Mouse (Mus musculus) midbrain, embryonic 15.5 days (tissue): Measurements from ENCODE around the gene Vwde. TPM values are rescaled to one million over a fixed set of nuclear protein-coding genes. Genes with fewer than 3 reads are reported as not detected.

ENCODE experiments used
- ATAC-seq: fragments of 200-750 bp; cut with Nextera tagmentation; replicated peaks from 2 replicates; pipeline ENCODE4 v1.8.0; 2017; ENCODE audit warnings: moderate TSS enrichment
- H3K27ac ChIP-seq: fragments of 300-500 bp; sonication (generic); 2 replicates; pipeline ENCODE4 v1.5.1; 2015; ENCODE audit warnings: mild to moderate bottlenecking, inconsistent platforms
- H3K27me3 ChIP-seq: fragments of 300-500 bp; sonication (generic); replicated peaks from 2 replicates; pipeline ENCODE4 v1.6.1; 2015; ENCODE audit warnings: inconsistent platforms
- H3K36me3 ChIP-seq: fragments of 300-500 bp; sonication (generic); replicated peaks from 2 replicates; pipeline ENCODE4 v1.6.1; 2015; ENCODE audit warnings: inconsistent platforms
- H3K4me1 ChIP-seq: fragments of 300-500 bp; sonication (generic); 2 replicates; pipeline ENCODE4 v1.6.1; 2015; ENCODE audit warnings: inconsistent platforms
- H3K4me2 ChIP-seq: fragments of 300-500 bp; sonication (generic); 2 replicates; pipeline ENCODE4 v1.6.1; 2015; ENCODE audit warnings: inconsistent platforms, mild to moderate bottlenecking, moderate library complexity
- H3K4me3 ChIP-seq: fragments of 300-500 bp; sonication (generic); 2 replicates; pipeline ENCODE4 v1.5.1; 2015; ENCODE audit warnings: mild to moderate bottlenecking, inconsistent platforms
- H3K9ac ChIP-seq: fragments of 300-500 bp; sonication (generic); 2 replicates; pipeline ENCODE4 v1.6.1; 2015; ENCODE audit warnings: mild to moderate bottlenecking, inconsistent platforms
- H3K9me3 ChIP-seq: fragments of 300-500 bp; sonication (generic); 2 replicates; pipeline ENCODE4 v1.6.1; 2016; ENCODE audit warnings: inconsistent platforms
- WGBS: fragments of 180-500 bp; shearing (Covaris S2); methylation state at CpG from one replicate; pipeline ENCODE4 v1.1.7; 2015; ENCODE audit warnings: mixed read lengths; 5-methylcytosine and 5-hydroxymethylcytosine counted together
- polyA plus RNA-seq: library from polyadenylated mRNA; unstranded; fragments of >200 nt; fragmentation: Nextera tagmentation; extraction: Ambion mirVana; gene quantifications from 2 replicates; pipeline ENCODE4 v1.2.1, GENCODE M21; 2015

Gene Vwde
- polyA plus RNA-seq, 1 experiment from 2014 or later, result 0.09 TPM

- Histone ChIP-seq H3K4me3 (no peak overlapping the region), H3K4me2 (no peak overlapping the region), H3K9me3 (no peaks in the 10 kb centered on the region), H3K9ac (no peak overlapping the region), H3K36me3 (no peaks in the 10 kb centered on the region), H3K4me1 (no peaks in the 10 kb centered on the region), H3K27me3 (no peaks in the 10 kb centered on the region), H3K27ac (no peak overlapping the region)
- peak; percentile 67; the same call in 1 of the 2 replicates for ATAC-seq
- 61% methylated on average over 1 of the region's 1 CpGs for WGBS
Observed at GRCm38 (mm10) chr6:13152062-13152640, 72.6 kb downstream of the Vwde start.

- Histone ChIP-seq H3K4me2 (no peak overlapping the region), H3K4me1 (no peaks in the 10 kb centered on the region), H3K27me3 (no peaks in the 10 kb centered on the region), H3K27ac (no peak overlapping the region), H3K4me3 (no peak overlapping the region), H3K9me3 (no peaks in the 10 kb centered on the region), H3K36me3 (no peaks in the 10 kb centered on the region), H3K9ac (no peak overlapping the region)
- WGBS, result 90% methylated on average over 1 of the region's 1 CpGs
- no peak for ATAC-seq
Observed at GRCm38 (mm10) chr6:13137255-13137654, 87.5 kb downstream of the Vwde start.

- 88% methylated on average over 1 of the region's 1 CpGs for WGBS
- no peaks in the 10 kb centered on the region for H3K27me3 ChIP-seq
- no peak overlapping the region for H3K4me2 ChIP-seq
- ATAC-seq, result no peak
- no peak overlapping the region for H3K9ac ChIP-seq
- no peaks in the 10 kb centered on the region for H3K9me3 ChIP-seq
- no peaks in the 10 kb centered on the region for H3K36me3 ChIP-seq
- no peak overlapping the region for H3K27ac ChIP-seq
- H3K4me3 ChIP-seq, result no peak overlapping the region
- H3K4me1 ChIP-seq, result no peaks in the 10 kb centered on the region
Observed at GRCm38 (mm10) chr6:13108662-13109061, 116.1 kb downstream of the Vwde start.

Other genes with a start within 250 kb of the Vwde start
- 34.0 and 37.1 TPM in 2 replicates for gene Tmem106b, start 155.2 kb downstream of the Vwde start, polyA plus RNA-seq